Mouse (Mus musculus) CD4-positive, CD25-positive, alpha-beta regulatory T cell, adult 4 months (primary cell): Measurements from ENCODE around the gene Psat1. TPM values are rescaled to one million over a fixed set of nuclear protein-coding genes. Genes with fewer than 3 reads are reported as not detected.

Experiments used
- ATAC-seq: one replicate; pipeline ENCODE4 v1.8.0; 2017
- polyA plus RNA-seq, 2 experiments: library from polyadenylated mRNA; unstranded; fragments of 100-300 nt; shearing (Covaris generic); gene quantifications; one replicate each; pipeline ENCODE4 v1.2.1; 2017

Gene Psat1
- polyA plus RNA-seq, 2 experiments from 2014 or later, result 39.6 to 66.0 TPM

DNA sequence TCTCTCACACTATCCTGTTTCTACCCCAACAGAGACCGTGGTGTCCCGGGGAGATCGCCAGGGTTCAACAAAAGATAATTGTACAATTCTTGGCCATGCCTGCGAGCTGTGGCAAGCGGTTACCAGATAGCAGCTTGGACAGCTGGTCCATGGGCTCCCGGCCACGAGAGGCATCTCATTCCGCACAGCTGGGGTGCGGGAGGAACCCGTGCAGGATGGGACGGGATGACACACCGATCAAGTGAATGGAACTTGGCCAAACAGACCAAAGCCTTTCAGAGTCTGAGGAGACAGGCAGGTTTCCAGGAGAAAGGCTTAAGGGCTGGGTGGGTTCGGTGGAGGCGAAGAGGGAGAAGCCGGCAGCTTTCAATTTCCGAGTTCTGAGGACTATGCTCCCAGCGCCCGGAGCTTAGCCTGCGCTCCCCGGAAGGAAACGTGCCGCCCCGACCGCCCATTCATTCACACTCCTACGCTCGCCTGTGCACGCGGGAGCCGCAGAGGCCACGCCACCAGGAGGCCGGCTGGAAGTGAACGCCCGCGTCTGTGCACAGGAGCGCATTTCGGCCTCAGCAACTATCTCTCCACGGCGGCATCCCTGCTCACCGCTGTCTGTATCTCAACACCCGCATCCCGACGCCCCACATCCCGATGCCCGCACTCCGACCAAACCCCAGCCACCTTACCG, 22.8 kb downstream of the Psat1 start:
- ATAC-seq, result peak; percentile 53

DNA sequence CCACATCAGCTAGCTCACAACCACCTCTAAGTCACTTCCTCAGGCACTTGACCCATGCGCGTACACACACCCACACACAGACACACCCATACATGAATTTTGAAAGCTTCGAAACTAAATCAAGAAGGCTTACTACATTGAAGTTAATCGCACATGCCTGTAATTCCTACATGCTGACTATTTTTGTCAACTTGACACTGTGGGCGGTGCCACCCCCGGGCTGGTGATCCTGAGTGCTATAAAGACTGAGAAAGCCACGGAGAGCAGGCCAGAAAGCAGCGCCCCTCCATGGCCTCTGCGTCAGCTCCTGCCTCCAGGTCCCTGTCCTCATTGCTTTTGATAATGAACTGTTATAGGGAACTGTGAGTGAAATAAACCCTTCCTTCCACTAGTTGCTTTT, 23.7 kb downstream of the Psat1 start:
- ATAC-seq, result peak; percentile 4

DNA sequence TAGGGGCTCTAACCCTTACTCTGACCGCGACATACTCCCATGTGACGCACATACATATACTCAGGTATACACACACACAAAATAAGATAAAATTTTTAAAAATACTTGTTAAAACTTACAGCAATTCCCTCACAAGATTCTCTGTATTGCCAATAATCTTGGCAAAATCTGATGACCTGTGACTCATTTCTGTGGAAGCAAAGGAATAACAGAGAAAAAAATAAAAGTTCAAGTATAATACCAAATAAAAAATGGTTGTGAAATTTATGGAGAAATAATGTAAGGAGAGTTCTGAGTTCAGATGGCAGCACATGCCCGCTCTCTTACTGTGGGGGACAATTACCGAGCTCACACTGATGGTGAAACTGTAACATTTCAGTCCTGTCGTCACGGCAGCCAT, 27.8 kb downstream of the Psat1 start:
- no peak for ATAC-seq

DNA sequence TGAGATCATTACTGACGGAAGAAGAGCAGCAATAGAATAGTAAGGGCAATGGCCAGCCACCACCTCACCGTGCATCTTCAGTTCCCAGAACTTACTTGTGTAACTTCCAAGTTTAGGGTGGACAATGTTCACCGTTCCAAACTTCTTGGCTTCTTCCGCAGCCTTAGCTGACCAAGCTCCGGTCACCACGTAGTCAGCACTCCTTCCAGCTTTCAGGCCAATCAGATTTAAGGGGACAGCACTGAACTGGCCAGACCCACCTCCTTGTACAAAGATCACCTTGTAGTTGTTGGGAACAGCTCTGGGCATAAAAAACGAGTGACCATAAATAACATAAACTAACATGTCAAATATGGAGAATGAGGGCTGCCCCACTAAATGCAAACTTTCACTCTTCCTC, 29.0 kb downstream of the Psat1 start:
- ATAC-seq, result no peak

DNA sequence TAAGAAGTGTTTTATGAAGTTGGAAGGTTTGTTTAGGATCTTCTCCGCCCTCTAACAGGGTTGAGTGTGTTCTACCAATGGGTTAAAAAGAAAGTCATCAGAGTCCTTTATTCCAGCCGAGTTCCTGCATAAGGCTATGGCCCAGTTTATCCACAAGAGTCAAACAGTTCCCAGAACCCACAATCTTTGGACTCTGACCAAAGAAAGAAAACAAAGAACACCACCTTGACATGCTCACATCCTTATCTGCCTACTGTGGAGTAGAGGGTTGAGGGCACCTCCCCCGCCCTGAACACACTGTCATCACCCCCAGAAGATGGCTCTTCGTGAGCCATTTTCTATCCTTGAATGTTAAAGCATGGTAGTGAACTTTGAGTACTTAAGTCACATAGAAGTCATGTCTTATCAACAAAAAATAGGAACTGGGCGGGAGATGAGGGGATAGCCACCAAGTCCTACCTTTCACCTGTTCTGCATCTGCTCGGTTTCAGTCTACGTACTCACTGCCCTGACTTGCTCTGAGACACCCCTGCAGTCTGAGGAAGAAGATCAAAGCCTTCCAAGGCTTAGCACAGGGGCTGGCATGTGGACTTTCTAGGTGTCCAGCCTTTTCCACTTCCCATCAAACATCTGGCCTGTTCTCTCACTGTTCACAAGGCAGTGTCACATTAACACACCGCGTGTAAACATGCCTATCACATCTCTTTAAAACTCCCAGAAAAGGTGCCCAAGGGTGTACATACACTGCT, 33.7 kb downstream of the Psat1 start:
- no peak for ATAC-seq

DNA sequence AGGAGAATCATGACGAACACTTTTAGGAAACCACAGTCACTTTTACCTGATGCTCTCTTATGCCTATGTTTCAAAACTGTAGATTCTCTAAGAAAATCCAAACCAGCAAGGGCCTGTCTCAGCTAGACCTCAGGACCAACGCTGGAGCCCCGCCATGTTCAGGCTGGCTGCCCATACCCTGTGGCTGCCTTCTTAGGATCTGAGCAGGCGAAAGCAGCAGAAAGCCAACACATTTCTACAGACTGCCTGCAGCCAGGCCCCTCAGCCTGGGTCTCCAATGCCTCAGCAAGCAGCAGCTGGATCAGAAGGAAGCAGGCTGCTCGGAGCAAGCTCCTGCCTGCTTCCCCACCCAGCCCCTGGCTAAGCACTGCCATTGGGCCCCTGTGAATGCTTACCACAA, 35.7 kb downstream of the Psat1 start:
- ATAC-seq, result no peak

DNA sequence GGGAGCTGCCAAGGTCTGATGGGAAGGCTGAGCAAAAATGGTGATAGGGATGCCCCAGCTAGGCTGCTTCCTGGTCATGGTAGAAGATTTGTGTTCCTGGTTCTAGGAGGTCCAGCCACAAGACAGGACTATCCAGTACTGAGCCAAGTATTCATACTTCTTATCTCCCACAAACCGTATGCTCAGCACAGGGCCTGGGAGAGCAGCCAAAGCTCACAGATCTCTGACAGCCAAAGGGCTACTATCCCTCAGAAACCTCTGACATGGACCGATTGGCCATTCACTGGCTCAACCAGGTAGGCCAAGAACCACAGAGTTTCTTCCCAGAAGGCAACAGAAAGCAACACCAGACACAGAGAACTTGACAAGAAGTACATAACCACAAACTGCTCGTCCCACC, 36.1 kb downstream of the Psat1 start:
- no peak for ATAC-seq

DNA sequence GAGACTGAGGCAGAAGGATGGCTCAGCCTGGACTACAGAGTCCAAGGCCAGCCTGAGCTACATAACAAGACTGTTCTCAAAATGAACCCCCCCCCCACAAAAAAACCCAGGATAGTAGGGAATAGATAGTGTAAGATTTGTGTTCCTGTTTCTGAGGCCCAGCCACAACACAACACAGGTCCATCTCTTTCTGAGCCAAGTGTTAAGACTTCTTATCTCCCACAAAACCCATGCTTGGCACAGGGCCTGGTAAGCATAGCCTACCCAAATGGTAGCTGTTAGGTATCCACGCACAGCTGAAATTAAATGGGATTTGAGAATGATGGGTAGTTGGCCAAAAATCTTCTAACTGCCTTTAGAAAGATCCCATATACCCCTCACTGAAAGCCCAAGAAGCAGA, 36.6 kb downstream of the Psat1 start:
- ATAC-seq, result no peak

DNA sequence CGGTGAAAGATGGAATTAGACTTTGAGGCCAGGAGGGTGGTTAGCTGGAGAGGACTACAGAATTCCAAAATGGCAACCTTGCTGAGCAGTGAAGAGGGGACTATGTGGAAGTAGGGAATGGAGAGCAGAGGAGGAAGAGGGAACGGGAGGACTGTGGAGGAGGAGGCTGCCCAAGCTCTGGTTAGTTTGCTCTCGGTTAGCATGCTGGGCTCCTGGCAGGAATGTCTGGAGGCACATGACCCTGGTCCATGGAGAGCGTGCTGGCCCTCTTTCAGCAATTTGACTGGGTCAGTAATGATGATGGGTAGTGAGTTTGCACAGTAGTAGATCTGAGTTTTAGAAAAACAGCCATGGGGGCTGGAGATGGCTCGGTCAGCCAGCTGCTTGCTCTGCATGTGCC, 39.1 kb downstream of the Psat1 start:
- no peak for ATAC-seq

DNA sequence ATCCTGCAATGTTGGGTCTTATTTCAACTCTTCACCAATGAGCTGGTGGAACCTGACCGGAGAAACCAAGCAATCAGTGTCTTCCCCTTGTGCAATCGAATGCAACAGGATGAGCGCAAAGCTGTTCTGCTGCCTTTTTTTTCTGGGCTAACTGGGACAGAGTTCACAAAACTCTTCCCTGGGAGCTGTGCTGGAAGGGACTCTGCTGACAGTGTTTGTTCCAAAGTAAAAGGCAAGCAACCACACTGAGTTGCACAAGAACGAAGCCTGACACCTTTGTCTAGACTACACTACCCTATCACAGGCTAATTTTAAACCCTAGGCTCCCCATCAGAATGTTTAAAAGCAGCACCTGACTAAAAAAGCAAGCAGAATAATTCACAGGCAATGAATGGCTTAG, 42.4 kb downstream of the Psat1 start:
- no peak for ATAC-seq

DNA sequence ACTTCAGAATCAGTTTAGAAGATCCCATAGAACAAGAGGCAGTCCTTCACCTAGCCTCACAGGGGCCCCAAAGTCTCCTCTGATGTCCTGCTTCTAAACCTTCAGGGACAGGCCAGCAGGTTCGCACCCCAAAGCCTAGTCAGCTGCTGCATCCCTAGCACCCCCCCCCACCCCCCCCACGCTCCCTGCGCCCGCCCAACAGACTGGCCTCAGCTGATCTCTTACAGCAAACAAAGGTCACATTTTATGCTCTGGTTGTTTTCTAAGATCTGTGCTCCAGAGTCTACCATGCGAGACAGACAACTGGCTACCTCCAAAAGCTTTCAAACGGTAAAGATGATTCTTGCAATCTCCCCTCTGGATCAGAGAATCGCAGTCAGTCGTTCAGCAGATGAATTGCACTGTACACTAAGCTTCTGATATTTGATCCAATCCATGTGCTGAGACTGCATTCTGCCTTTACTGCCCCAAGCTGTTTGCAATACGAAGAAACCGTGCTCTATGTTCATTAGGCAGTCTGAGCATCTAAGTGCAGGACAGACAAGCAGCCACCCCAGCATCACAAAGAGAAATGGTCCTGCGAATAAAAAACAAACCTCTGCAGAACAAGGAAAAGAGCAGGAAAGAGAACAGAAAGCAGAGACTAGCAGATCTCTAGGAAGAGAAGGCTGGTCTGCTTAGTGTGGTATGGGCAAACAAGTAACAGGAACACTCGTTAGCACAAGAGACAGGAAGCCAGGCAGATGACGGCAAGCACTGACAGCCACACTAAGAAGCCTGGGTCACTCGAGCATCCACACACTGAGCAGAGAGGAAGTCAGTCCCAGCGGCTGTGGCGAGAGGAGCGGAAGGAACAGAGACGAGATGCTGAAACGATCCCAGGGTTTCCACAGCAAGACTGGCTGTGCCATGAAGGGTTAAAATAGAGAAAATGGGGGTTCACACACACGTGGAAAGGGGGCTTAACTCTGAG, 43.3 kb downstream of the Psat1 start:
- ATAC-seq, result no peak

DNA sequence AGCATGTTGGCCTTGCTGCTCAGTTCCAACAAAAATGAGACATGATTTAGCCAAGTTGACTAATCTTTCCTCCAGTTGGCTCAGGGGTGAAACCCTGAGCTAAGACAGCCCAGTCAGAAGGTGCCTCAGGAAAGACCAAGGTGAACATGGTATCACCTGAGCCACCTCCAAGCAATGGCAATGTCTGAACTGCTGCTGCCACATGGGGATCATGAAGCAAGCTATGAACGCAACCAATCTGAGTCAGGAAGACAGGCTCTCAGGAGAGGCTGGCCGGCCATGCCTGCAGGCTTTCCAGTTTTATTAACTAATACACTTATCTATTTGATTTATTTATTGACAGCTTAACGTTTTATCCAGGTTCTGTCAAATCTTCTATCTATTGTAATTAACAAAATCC, 51.5 kb downstream of the Psat1 start:
- ATAC-seq, result no peak

DNA sequence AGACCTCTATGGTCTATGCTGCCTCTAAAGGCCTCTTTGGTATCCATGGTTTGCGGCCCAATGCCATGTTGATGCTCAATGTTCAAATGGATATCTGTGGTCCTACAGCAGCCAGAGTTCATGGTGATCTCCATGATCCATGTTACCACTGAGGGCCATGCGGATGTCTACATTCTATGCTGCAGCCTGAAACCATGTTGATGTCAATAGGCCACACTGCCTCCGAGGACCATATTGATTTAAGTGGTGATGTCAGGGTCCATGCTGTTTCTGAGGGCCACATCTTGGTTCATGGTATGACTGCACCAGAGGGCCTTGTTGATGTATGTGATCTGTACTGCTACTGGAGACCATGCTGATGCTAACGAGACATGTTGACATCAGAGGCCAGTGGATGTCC, 55.0 kb downstream of the Psat1 start:
- no peak for ATAC-seq

DNA sequence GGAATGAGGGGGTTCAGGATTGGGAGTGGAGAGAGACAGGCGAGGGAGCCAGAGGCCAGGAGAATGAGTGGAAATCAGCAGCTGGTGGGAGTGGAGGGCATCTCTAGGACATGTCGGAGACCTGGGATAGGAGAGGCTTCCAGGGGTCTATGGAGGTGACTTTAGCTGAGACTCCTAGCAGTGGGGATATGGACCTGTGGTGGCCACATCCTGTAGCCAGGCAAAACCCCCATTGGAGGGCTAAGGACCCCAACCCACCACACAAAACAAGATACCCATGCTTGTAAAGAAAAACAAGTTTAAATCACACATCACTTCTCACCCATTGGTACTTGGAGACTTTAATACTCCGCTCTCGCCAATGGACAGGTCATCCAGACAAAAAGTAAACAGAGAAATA, 58.7 kb downstream of the Psat1 start:
- no peak for ATAC-seq

DNA sequence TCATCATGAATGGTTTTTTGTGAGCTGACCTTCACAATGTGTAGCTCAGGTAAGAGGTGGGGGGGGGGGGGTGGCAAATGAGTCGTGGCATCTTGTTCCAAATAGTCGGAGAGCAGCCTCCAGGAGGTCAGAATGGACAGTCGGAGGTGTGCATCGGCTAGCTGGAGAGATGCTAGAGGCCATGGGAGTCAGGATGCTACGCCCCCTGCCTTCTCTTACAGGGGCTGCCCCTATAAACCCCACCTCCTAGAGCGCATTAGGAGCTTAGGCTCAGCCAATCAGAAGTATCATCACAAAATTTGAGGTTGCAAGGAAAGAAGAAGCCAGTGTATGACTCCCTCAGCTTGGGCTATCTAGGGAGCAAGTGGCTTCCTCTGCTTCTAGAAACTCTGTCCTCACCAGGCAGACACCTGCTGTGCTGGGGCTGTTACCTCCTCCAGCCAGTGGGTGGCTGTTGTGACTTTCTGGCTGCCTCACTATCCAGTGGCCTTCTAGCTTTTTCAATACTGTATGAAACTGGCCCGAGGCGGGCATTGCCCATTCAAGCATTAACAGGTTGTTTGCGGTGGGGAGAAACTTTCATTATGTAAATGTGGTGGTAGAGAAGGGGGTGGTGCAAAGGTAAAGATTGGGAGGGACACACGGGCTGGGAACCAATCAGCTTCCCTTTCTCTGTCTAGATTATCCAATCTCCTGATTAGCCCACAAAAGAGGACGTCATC, 64.3 kb downstream of the Psat1 start:
- ATAC-seq, result peak; percentile 97

DNA sequence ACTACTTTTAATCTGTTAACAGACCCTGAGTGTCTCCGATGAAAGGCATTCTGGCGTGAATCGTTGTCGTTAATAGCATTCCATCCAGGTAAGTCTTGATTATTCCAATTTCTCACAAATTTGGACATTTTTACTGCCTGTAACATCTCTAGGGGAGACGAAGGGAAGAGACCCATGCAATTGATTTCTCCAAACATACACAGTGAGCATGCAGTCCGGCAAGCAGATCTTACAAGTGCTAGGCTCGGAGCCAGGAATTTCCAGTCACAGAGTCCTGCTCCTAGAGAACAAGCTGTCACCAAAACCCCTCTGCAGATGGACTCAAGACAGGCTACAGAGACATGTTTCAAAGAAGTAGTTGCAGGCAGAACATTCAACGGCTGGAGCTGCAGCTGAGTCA, 66.4 kb downstream of the Psat1 start:
- no peak for ATAC-seq

DNA sequence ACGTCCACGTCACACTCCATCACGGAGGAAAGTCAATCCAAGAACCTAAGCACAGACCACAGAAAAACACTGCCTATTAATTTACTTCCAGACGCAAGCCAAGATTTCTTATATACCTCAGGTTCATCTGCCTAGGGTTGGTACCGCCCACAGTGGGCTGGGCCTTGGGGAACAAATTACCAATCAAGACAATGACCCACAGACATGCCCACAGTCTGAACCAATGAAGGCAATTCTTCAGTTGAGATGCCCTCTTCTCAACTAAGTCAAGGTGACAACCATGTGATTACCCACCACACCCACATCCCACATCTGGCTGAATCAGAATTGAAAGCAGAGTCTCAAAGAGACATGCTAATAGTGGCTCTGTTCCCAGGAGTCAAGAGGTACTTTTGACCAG, 67.9 kb downstream of the Psat1 start:
- no peak for ATAC-seq

DNA sequence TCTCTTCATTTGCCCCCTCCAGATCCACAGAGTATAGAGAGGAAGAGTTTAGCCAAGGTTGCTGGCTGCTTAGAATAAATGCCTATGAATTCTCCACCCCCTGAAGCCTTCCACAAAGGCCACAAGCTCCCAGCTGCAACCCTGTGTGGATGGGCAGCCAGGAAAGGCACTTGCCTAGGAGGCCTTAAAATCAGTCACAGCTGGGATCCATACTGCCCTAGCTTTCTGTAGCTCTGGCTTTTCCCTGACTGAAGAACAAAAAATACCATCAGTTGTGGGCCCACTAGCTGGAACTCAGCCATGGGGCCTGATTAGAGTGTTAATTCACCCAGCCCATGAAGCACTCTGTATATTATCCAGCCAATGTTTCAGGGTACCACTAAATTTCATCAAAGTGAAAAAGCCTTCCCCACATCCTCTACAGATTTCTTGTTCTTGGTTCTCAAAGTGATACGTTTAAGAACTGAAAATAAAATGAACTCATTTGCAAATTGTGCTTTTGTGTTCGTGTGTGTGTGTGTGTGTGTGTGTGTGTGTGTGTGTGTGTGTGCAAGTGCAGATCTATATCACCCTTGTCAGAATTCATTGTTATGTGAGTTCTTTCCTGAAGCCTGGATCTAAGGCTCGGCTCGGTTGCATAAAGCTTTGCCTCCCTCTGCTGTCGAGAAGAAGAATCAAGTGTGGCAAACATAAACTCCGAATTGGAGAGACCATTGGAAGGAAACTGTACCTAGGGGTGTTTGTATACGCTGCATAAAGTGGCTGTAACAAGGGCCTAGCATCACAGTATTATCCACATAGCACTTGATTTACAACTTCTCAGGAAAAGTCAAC, 78.1 kb downstream of the Psat1 start:
- ATAC-seq, result no peak

DNA sequence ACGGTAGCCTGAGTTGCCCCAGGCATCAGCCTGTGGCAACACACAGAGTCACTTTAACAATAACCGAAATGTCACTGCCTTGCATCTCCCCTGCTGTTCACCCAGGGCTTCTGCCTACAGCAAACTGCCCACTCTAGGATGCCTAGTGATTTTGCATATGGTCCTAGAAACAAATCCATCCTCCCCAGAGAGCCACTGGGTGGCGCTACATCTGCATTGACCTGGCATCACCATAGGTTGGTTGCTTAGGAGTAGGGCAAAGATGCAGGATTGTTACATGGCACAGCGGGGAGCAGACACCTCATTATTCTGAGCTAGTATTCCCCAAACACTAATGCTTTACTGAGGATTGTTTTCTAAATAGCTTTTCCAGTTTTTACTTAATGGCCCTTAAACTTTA, 80.3 kb downstream of the Psat1 start:
- ATAC-seq, result no peak

DNA sequence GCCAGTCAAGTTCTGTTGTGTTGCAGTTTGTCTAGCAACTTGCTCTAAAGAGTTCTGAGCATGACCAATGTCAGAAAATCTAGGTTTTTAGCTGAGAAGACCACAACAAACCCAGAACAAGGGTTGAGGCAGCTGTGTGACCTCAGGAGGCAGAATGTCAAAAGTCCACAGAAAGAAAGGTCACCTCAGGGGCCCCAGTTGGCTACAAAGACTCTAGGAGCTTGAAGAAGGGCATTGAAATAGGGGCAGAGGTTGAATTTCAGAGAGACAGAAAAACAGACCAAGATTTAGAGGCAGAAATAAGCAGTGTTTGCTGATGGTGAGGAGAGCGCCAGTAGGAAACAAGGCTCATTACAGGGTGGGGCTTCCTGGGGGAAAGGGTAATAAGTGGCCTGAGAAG, 81.0 kb downstream of the Psat1 start:
- ATAC-seq, result no peak

DNA sequence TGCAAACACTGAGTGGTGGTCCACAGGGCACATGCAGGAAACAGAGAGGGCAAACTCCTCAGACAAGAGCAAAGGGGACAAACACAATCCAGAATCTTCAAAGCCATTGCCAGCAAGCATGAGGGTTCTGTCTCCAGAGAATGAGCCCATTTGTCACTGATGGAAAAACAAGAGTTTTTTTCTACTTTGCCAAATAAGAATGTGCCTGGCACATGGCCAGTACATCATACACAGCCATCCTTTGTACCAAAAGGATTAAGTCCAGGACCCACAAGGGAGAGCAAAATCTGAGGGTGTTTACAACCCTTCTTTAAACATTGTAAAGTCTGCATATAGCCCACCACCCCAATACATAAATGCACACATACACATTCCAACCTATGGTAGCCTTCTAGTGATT, 81.7 kb downstream of the Psat1 start:
- no peak for ATAC-seq

DNA sequence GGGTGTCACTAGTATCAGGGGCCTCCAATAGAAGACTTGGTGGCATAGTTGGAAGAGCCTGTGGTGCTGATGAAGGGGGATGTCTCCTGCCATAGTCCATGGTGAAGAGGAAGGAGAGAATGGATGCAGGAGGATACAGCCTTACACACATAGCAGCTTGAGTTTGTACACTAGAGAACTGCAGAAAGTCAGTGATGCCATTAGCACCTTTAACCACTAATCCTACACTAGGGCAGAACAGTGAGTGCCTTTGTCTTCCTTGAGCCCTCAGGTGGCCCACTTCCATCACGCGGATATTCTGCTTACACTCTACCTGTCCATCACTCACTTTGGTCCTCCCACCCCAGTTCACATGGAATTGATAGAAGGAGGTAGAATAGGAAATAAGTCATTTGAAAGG, 83.0 kb downstream of the Psat1 start:
- ATAC-seq, result no peak
